Mouse (Mus musculus) limb, embryonic 15.5 days (tissue): ENCODE data around the gene Syt12. TPM values are rescaled to one million over a fixed set of nuclear protein-coding genes. Genes with fewer than 3 reads are reported as not detected.

Source experiments
- ATAC-seq: fragments of 200-750 bp; cut with Nextera tagmentation; 2 replicates; pipeline ENCODE4 v1.8.0; 2017; ENCODE audit warnings: low read depth, moderate TSS enrichment; ENCODE audit not compliant: insufficient number of reproducible peaks, low FRiP score, low TSS enrichment
- H3K27ac ChIP-seq: fragments of 300-500 bp; sonication (generic); 2 replicates; pipeline ENCODE4 v1.5.1; 2015; ENCODE audit warnings: moderate library complexity, mild to moderate bottlenecking, inconsistent platforms
- H3K27me3 ChIP-seq: fragments of 300-500 bp; sonication (generic); 2 replicates; pipeline ENCODE4 v1.6.1; 2015; ENCODE audit warnings: inconsistent platforms
- H3K36me3 ChIP-seq: fragments of 300-500 bp; sonication (generic); 2 replicates; pipeline ENCODE4 v1.6.1; 2015; ENCODE audit warnings: inconsistent platforms
- H3K4me1 ChIP-seq: fragments of 300-500 bp; sonication (generic); 2 replicates; pipeline ENCODE4 v1.6.1; 2015; ENCODE audit warnings: inconsistent platforms
- H3K4me2 ChIP-seq: fragments of 300-500 bp; sonication (generic); 2 replicates; pipeline ENCODE4 v1.6.1; 2015; ENCODE audit warnings: mild to moderate bottlenecking, inconsistent platforms
- H3K4me3 ChIP-seq: fragments of 300-500 bp; sonication (generic); 2 replicates; pipeline ENCODE4 v1.5.1; 2015; ENCODE audit warnings: mild to moderate bottlenecking, inconsistent platforms
- H3K9ac ChIP-seq: fragments of 300-500 bp; sonication (generic); 2 replicates; pipeline ENCODE4 v1.6.1; 2015; ENCODE audit warnings: inconsistent platforms
- H3K9me3 ChIP-seq: fragments of 300-500 bp; sonication (generic); 2 replicates; pipeline ENCODE4 v1.6.1; 2016; ENCODE audit warnings: inconsistent platforms
- WGBS: fragments of 180-500 bp; shearing (Covaris S2); methylation state at CpG from one replicate; pipeline ENCODE4 v1.1.7; 2015; 5-methylcytosine and 5-hydroxymethylcytosine counted together
- polyA plus RNA-seq: library from polyadenylated mRNA; unstranded; fragments of >200 nt; fragmentation: Nextera tagmentation; extraction: Ambion mirVana; gene quantifications from 2 replicates; pipeline ENCODE4 v1.2.1, GENCODE M21; 2015

Syt12 gene
- polyA plus RNA-seq, 1 experiment from 2014 or later = 0.76 TPM

- ATAC-seq = no peak
Observed at GRCm38 (mm10) chr19:4441090-4441591, 36.1 kb downstream of the Syt12 start.

GRCm38 (mm10) chr19:4440222-4440621 is 37.0 kb downstream of the Syt12 start:
- H3K9me3 ChIP-seq = no peaks in the 10 kb centered on the region
- H3K36me3 ChIP-seq = peaks cover 13% of the 10 kb centered on the region
- H3K4me2 ChIP-seq = peak overlapping the region; percentile 90
- no peak overlapping the region for H3K9ac ChIP-seq
- ATAC-seq = no peak
- H3K4me3 ChIP-seq = peak overlapping the region; percentile 76
- H3K4me1 ChIP-seq = peaks cover 43% of the 10 kb centered on the region
- H3K27me3 ChIP-seq = no peaks in the 10 kb centered on the region
- H3K27ac ChIP-seq = peak overlapping the region; percentile 68
- 10% methylated on average over 8 of the region's 8 CpGs for WGBS

More at GRCm38 (mm10) chr19:4441090-4441591, 36.1 kb downstream of the Syt12 start:
- 26% methylated on average over 6 of the region's 6 CpGs for WGBS
- Histone ChIP-seq H3K4me2 (peak overlapping the region; percentile 90; the same call in 1 of the 2 replicates), H3K27me3 (no peaks in the 10 kb centered on the region), H3K9me3 (no peaks in the 10 kb centered on the region), H3K4me3 (no peak overlapping the region), H3K36me3 (peaks cover 4% of the 10 kb centered on the region; the same call in 1 of the 2 replicates), H3K27ac (peak overlapping the region; percentile 68), H3K4me1 (peaks cover 43% of the 10 kb centered on the region), H3K9ac (no peak overlapping the region)

DNA sequence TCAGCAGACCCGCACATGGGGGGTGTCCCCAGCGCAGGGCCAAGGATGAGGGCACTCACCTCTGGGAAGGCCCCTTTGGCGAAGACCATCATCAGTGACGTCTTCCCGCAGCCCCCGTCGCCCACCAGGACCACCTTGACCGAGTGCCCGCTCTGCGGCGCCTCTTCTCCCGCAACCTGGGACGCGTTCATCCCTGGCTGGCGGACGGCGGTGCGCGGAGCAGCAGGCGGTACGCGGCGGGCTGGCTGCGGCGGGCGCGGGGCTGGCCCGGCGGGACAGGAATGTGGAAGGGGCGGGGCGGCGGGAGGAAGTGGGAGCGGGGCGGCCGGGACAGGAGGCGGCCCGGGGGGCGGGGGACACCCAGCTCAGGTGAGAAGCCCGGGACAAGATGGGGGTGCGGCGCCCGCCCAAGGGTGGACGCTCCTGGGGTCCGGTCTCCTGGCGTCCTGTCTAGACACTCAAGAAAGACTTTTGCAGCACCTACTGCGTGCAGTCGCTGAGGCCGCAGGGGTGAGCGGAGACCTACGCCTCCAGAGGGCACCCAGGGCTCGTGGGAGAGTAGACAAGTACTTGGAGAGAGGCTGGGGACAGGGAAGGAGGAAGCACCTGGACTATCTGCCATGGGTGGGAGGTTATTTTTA is 38.0 kb downstream of the Syt12 start, which contains the start of gene Rhod:
Gene Rhod, minus strand, starts transcription at position 272 of the 641 bp plus-strand sequence.
- peak; percentile 49; the same call in 1 of the 2 replicates for ATAC-seq
- peak within 1 kb of the TSS; percentile 84 for H3K27ac ChIP-seq
- peak within 1 kb of the TSS; percentile 70 for H3K9ac ChIP-seq
- peak within 1 kb of the TSS; percentile 76 for H3K4me3 ChIP-seq
- H3K36me3 ChIP-seq = peaks cover 13% of the 10 kb centered on the region
- no peaks in the 10 kb centered on the region for H3K9me3 ChIP-seq
- H3K27me3 ChIP-seq = no peaks in the 10 kb centered on the region
- H3K4me1 ChIP-seq = peaks cover 43% of the 10 kb centered on the region
- WGBS = under 1% methylated on average over 50 of the region's 51 CpGs
- peak within 1 kb of the TSS; percentile 90 for H3K4me2 ChIP-seq

- ATAC-seq = no peak
- Histone ChIP-seq H3K9ac (peak overlapping the region; percentile 70), H3K4me1 (peaks cover 43% of the 10 kb centered on the region), H3K27ac (peak overlapping the region; percentile 84), H3K9me3 (no peaks in the 10 kb centered on the region), H3K4me3 (peak overlapping the region; percentile 76), H3K4me2 (peak overlapping the region; percentile 90), H3K36me3 (peaks cover 13% of the 10 kb centered on the region), H3K27me3 (no peaks in the 10 kb centered on the region)
- WGBS = 4% methylated on average over 8 of the region's 8 CpGs
Observed at GRCm38 (mm10) chr19:4438791-4439160, 38.5 kb downstream of the Syt12 start.

GRCm38 (mm10) chr19:4437886-4438285 is 39.4 kb downstream of the Syt12 start:
- H3K4me1 ChIP-seq = peaks cover 43% of the 10 kb centered on the region
- WGBS = 66% methylated on average over 6 of the region's 6 CpGs
- H3K27me3 ChIP-seq = no peaks in the 10 kb centered on the region
- no peaks in the 10 kb centered on the region for H3K9me3 ChIP-seq
- no peak overlapping the region for H3K9ac ChIP-seq
- ATAC-seq = no peak
- 0 out of 2 replicates have a peak overlapping the region, but pooled peaks have one; percentile 76 for H3K4me3 ChIP-seq
- H3K36me3 ChIP-seq = peaks cover 13% of the 10 kb centered on the region
- peak overlapping the region; percentile 90; the same call in 1 of the 2 replicates for H3K4me2 ChIP-seq
- H3K27ac ChIP-seq = no peak overlapping the region

DNA sequence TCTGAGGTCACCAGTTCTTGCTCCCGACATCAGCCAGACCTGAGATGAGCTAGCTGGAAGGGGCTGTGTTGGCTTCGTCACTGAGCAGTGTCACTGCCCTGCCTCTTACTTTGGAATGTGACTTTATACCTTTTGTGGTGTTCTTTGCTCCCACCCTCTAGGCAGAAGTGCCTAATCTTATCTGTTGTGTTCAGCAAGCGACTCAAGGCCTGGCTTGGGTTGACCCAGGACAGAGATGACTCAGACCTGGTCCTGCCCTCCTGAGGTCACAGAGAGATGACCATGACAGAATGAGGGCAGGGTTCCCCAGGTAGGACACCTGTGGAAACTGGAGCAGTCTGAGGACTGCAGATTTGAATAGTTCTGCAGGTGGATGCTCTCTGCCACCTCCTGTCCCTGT is 41.0 kb downstream of the Syt12 start:
- H3K4me3 ChIP-seq = no peak overlapping the region
- H3K9me3 ChIP-seq = no peaks in the 10 kb centered on the region
- no peak overlapping the region for H3K27ac ChIP-seq
- H3K9ac ChIP-seq = no peak overlapping the region
- peaks cover 22% of the 10 kb centered on the region for H3K36me3 ChIP-seq
- H3K4me1 ChIP-seq = peaks cover 33% of the 10 kb centered on the region
- 92% methylated on average over 3 of the region's 3 CpGs for WGBS
- H3K4me2 ChIP-seq = no peak overlapping the region
- H3K27me3 ChIP-seq = no peaks in the 10 kb centered on the region
- no peak for ATAC-seq

DNA sequence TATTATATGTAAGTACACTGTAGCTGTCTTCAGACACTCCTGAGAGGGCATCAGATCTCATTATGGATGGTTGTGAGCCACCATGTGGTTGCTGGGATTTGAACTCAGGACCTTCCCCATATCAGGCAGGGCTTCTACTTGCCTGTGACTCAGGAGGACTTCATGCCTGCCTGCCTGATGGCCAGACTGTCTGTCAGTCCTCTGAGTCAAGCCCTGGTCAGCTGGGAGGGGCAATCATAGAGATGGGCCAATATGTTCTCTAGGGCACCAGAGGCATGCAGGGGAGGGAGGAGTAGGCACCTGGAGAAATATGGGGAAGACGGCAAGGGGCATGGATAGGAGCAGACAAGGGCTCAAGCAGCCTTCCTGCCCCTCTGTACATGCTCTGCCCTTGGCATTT is 42.2 kb downstream of the Syt12 start:
- Histone ChIP-seq H3K27me3 (no peaks in the 10 kb centered on the region), H3K4me2 (no peak overlapping the region), H3K9ac (no peak overlapping the region), H3K9me3 (no peaks in the 10 kb centered on the region), H3K27ac (no peak overlapping the region), H3K4me1 (peaks cover 23% of the 10 kb centered on the region), H3K36me3 (peaks cover 31% of the 10 kb centered on the region), H3K4me3 (no peak overlapping the region)
- WGBS = 100% methylated on average over 1 of the region's 1 CpGs
- no peak for ATAC-seq

- peaks cover 33% of the 10 kb centered on the region for H3K36me3 ChIP-seq
- no peaks in the 10 kb centered on the region for H3K27me3 ChIP-seq
- 70% methylated on average over 1 of the region's 1 CpGs for WGBS
- H3K4me3 ChIP-seq = no peak overlapping the region
- H3K4me2 ChIP-seq = no peak overlapping the region
- ATAC-seq = no peak
- H3K9me3 ChIP-seq = no peaks in the 10 kb centered on the region
- H3K4me1 ChIP-seq = peaks cover 14% of the 10 kb centered on the region
- H3K27ac ChIP-seq = no peak overlapping the region
- no peak overlapping the region for H3K9ac ChIP-seq
Observed at GRCm38 (mm10) chr19:4433756-4434155, 43.5 kb downstream of the Syt12 start.

- Histone ChIP-seq H3K4me1 (0 out of 2 replicates have a peak, but pooled peaks cover 3% of the 10 kb centered on the region), H3K4me2 (no peak overlapping the region), H3K9ac (no peak overlapping the region), H3K4me3 (no peak overlapping the region), H3K36me3 (peaks cover 44% of the 10 kb centered on the region), H3K27me3 (no peaks in the 10 kb centered on the region), H3K9me3 (no peaks in the 10 kb centered on the region), H3K27ac (no peak overlapping the region)
- no peak for ATAC-seq
- 87% methylated on average over 4 of the region's 4 CpGs for whole genome bisulfite sequencing
Observed at GRCm38 (mm10) chr19:4430091-4430620, 47.1 kb downstream of the Syt12 start.

GRCm38 (mm10) chr19:4425610-4426366 is 51.5 kb downstream of the Syt12 start:
- H3K27ac ChIP-seq = no peak overlapping the region
- H3K9me3 ChIP-seq = no peaks in the 10 kb centered on the region
- H3K4me1 ChIP-seq = 0 out of 2 replicates have a peak, but pooled peaks cover 3% of the 10 kb centered on the region
- H3K36me3 ChIP-seq = peaks cover 54% of the 10 kb centered on the region
- ATAC-seq = no peak
- no peaks in the 10 kb centered on the region for H3K27me3 ChIP-seq
- 78% methylated on average over 19 of the region's 19 CpGs for WGBS
- no peak overlapping the region for H3K4me2 ChIP-seq
- H3K4me3 ChIP-seq = no peak overlapping the region
- no peak overlapping the region for H3K9ac ChIP-seq

DNA sequence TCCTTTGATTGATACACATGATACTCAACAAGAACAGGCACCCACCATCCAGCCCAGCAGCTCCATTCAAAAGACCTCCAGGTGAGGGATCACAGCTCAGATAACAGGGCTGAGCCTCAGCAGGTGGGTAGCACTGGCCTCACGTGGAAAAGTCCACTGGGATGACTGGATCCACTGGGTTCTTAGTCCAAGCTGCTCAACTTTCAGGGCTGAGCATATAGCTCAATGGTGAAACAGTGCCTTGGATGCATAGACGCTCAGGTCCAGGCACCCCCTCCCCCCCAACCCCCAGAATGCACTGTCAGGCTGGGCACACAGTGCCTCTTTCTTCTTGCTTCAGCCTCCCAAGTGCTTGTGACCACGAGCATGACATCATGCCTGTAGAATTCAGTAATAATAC is 54.2 kb downstream of the Syt12 start:
- no peak overlapping the region for H3K9ac ChIP-seq
- no peak overlapping the region for H3K4me3 ChIP-seq
- H3K36me3 ChIP-seq = peaks cover 53% of the 10 kb centered on the region
- no peaks in the 10 kb centered on the region for H3K27me3 ChIP-seq
- H3K27ac ChIP-seq = no peak overlapping the region
- no peaks in the 10 kb centered on the region for H3K4me1 ChIP-seq
- H3K4me2 ChIP-seq = no peak overlapping the region
- H3K9me3 ChIP-seq = no peaks in the 10 kb centered on the region
- WGBS = 77% methylated on average over 3 of the region's 3 CpGs
- no peak for ATAC-seq

GRCm38 (mm10) chr19:4422581-4422980 is 54.7 kb downstream of the Syt12 start:
- no peaks in the 10 kb centered on the region for H3K27me3 ChIP-seq
- peaks cover 50% of the 10 kb centered on the region for H3K36me3 ChIP-seq
- H3K9me3 ChIP-seq = no peaks in the 10 kb centered on the region
- 90% methylated on average over 3 of the region's 3 CpGs for WGBS
- H3K4me1 ChIP-seq = no peaks in the 10 kb centered on the region
- no peak overlapping the region for H3K4me3 ChIP-seq
- no peak overlapping the region for H3K27ac ChIP-seq
- ATAC-seq = no peak
- no peak overlapping the region for H3K4me2 ChIP-seq
- no peak overlapping the region for H3K9ac ChIP-seq
